Mouse (Mus musculus) midbrain, postnatal 0 days (tissue): ENCODE measurements around the gene Actbl2. TPM values are rescaled to one million over a fixed set of nuclear protein-coding genes. Genes with fewer than 3 reads are reported as not detected.

Experiments used
- ATAC-seq: fragments of 200-750 bp; cut with Nextera tagmentation; 2 replicates; pipeline ENCODE4 v1.8.0; 2017; ENCODE audit warnings: moderate number of reproducible peaks, mild to moderate bottlenecking, moderate TSS enrichment, moderate library complexity; ENCODE audit not compliant: low FRiP score
- DNase-seq: peaks from one replicate; pipeline ENCODE4 v3.0.0-alpha.2; 2015; ENCODE audit warnings: low spot score
- H3K27ac ChIP-seq: fragments of 300-500 bp; sonication (generic); 2 replicates; pipeline ENCODE4 v1.5.1; 2014; ENCODE audit warnings: low read depth, mild to moderate bottlenecking, low read length, mixed read lengths
- H3K27me3 ChIP-seq: fragments of 300-500 bp; sonication (generic); 2 replicates; pipeline ENCODE4 v1.6.1; 2014; ENCODE audit warnings: low read length, control low read depth, mixed read lengths; ENCODE audit not compliant: insufficient read depth
- H3K36me3 ChIP-seq: fragments of 300-500 bp; sonication (generic); 2 replicates; pipeline ENCODE4 v1.6.1; 2014; ENCODE audit warnings: low read length, control low read depth, mixed read lengths; ENCODE audit not compliant: insufficient read depth
- H3K4me1 ChIP-seq: fragments of 300-500 bp; sonication (generic); 2 replicates; pipeline ENCODE4 v1.6.1; 2014; ENCODE audit warnings: mild to moderate bottlenecking, control low read depth, antibody characterized with exemption, low read length, mixed read lengths; ENCODE audit not compliant: insufficient read depth
- H3K4me2 ChIP-seq: fragments of 300-500 bp; sonication (generic); 2 replicates; pipeline ENCODE4 v1.6.1; 2014; ENCODE audit warnings: low read depth, mild to moderate bottlenecking, low read length, mixed read lengths; ENCODE audit not compliant: poor library complexity, severe bottlenecking
- H3K4me3 ChIP-seq: fragments of 300-500 bp; sonication (generic); 2 replicates; pipeline ENCODE4 v1.5.1; 2014; ENCODE audit warnings: low read depth, mild to moderate bottlenecking, low read length, moderate library complexity
- H3K9ac ChIP-seq: fragments of 300-500 bp; sonication (generic); replicated peaks from 2 replicates; pipeline ENCODE4 v1.6.1; 2014; ENCODE audit warnings: mild to moderate bottlenecking, low read length, moderate library complexity, mixed read lengths; ENCODE audit not compliant: poor library complexity, severe bottlenecking
- H3K9me3 ChIP-seq: fragments of 300-500 bp; sonication (generic); 2 replicates; pipeline ENCODE4 v1.6.1; 2016; ENCODE audit warnings: low read length, control low read depth
- CTCF ChIP-seq: IDR thresholded peaks from 2 replicates; pipeline ENCODE4 v1.5.1; 2016; ENCODE audit warnings: antibody characterized with exemption, mild to moderate bottlenecking
- WGBS: fragments of 180-500 bp; shearing (Covaris S2); extraction: QIAGEN DNeasy Blood & Tissue Kit; methylation state at CpG from one replicate; pipeline ENCODE4 v1.1.7; 2014; 5-methylcytosine and 5-hydroxymethylcytosine counted together
- polyA plus RNA-seq: library from polyadenylated mRNA; unstranded; fragments of >200 nt; fragmentation: Nextera tagmentation; extraction: Ambion mirVana; gene quantifications from 2 replicates; pipeline ENCODE4 v1.2.1, GENCODE M21; 2015
- total RNA-seq: library from RNA; depleted of rRNA; stranded (reverse); fragments of >200 nt; gene quantifications from 2 replicates; pipeline ENCODE4 v1.2.3, GENCODE M21; 2014

Actbl2 gene
- total and polyA plus RNA-seq, 2 experiments from 2014 or later, result not detected

DNA sequence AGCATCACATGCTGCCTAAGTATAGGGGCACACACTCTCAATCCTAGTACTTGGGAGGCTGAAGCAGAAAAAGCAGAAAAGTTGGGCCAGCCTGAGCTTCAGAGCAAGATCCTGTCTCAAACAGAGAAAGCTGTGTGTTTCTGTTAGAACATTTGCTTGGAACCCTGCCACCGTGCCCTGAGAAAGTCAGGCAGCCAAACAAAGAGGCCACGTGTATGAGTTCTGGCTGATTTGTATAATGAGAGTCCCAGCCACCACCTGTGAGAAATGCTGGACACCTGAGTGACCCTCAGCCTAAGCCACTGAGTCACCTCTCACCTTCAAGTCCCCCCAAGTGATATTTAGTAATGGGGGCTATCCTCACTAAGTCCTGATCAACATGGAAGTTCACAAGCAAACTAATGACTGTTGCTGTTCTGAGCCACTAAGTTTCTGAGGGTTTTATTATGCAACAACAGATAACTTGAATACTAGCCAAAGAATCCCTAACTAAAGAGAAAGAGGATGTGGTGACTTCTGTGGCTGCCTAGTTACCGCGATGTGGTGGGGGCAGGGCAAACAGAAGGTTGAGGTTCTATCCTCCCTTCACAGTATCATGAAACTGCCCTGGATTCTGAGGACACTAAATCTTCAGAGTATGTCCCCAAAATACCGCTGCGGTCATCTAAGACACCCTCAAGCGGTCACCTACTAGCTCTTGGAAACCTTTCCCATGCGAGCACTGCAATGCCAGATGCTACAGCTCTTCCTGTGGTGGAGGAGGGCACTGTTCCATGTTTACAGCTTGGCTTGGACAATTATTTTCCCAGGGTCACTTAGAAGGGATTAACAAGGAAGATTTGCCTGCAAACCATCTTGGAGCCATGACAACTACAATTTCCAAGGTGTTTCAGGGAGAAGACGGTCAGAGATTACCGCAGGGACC is 31.9 kb downstream of the Actbl2 start:
- no peaks in the 10 kb centered on the region for H3K36me3 ChIP-seq
- H3K9ac ChIP-seq, result no peak overlapping the region
- H3K9me3 ChIP-seq, result peaks cover 4% of the 10 kb centered on the region; the same call in 1 of the 2 replicates
- no peak overlapping the region for H3K27ac ChIP-seq
- 90% methylated on average over 10 of the region's 10 CpGs for WGBS
- DNase-seq (no peak), ATAC-seq (no peak)
- H3K4me3 ChIP-seq, result no peak overlapping the region
- no peak for TF ChIP-seq CTCF
- H3K4me2 ChIP-seq, result no peak overlapping the region
- no peaks in the 10 kb centered on the region for H3K27me3 ChIP-seq
- no peaks in the 10 kb centered on the region for H3K4me1 ChIP-seq

DNA sequence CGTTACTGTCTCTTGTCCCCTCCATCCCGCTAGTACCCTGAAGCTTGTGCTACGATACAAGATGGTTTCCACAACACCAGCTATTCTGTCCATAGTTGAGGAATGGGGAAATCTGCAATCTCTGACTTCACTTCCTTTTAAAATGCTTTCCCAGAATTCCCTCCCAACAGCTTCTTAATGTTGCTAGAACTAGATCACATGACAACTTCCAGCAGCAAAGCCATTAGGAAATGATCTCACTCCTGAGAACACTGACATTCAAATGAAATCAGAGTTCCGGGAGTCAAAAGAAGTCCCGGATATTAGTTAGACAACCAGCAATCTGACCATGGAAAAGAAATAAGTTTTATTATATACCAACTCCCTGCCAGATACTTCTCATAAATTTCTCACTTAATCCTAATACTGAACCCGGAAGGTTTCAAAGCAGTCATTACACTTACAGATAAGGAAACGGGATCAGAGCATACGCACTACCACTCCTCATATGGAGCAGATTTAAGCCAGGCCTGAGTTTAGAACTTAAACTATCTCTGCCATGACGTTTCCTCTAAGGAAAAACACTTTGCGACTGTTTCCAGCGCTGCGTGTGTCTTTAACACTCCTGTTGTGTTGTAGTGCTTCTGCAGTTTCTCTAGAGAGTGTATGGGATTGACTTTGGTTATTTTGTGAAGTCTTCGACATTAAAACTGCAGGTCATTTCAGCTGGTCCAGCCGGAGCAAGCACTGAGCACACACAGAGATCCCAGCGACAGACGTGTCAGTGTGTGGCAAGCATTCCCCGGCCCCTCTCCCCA is 36.5 kb downstream of the Actbl2 start:
- DNase-seq, result no peak
- H3K27me3 ChIP-seq, result no peaks in the 10 kb centered on the region
- H3K36me3 ChIP-seq, result no peaks in the 10 kb centered on the region
- no peak for TF ChIP-seq CTCF
- H3K9me3 ChIP-seq, result peaks cover 4% of the 10 kb centered on the region; the same call in 1 of the 2 replicates
- 0 out of 2 replicates have a peak overlapping the region, but pooled peaks have one; percentile 47 for H3K27ac ChIP-seq
- H3K4me1 ChIP-seq, result no peaks in the 10 kb centered on the region
- H3K9ac ChIP-seq, result no peak overlapping the region
- H3K4me3 ChIP-seq, result no peak overlapping the region
- 79% methylated on average over 17 of the region's 17 CpGs for WGBS
- ATAC-seq, result no peak
- H3K4me2 ChIP-seq, result no peak overlapping the region

DNA sequence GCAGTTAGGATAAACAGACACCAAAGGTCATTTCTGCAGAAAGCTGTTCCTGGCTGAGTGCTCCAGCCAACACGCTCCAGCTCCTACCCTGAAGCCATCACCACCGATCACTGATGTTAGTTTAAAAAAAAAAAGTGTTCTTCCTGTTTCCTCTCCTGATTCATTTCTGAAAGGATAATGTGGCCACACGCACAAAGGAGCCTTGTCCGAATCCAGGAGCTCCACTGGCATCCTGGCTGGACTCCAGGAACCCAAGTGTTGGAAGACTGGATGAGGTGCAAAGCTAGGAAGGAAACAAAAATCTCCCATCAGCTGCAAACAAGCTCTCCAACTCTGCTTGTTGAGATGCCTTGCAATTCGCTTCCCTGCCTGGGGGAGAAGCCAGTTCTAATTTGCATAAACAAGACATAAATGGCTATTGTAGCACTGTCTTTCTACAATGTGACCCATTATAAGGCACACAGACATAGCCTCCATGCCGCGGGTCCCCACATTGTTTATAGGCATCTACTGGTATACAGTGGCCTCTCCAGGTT is 37.2 kb downstream of the Actbl2 start:
- H3K27me3 ChIP-seq, result no peaks in the 10 kb centered on the region
- H3K9me3 ChIP-seq, result no peaks in the 10 kb centered on the region
- H3K9ac ChIP-seq, result no peak overlapping the region
- H3K4me3 ChIP-seq, result no peak overlapping the region
- 0 out of 2 replicates have a peak overlapping the region, but pooled peaks have one; percentile 47 for H3K27ac ChIP-seq
- H3K4me2 ChIP-seq, result no peak overlapping the region
- WGBS, result 52% methylated on average over 7 of the region's 7 CpGs
- ATAC-seq, result peak; percentile 68
- peak; percentile 82 for DNase-seq
- H3K4me1 ChIP-seq, result no peaks in the 10 kb centered on the region
- peak; percentile 5; the same call in 1 of the 2 replicates for TF ChIP-seq CTCF
- no peaks in the 10 kb centered on the region for H3K36me3 ChIP-seq

DNA sequence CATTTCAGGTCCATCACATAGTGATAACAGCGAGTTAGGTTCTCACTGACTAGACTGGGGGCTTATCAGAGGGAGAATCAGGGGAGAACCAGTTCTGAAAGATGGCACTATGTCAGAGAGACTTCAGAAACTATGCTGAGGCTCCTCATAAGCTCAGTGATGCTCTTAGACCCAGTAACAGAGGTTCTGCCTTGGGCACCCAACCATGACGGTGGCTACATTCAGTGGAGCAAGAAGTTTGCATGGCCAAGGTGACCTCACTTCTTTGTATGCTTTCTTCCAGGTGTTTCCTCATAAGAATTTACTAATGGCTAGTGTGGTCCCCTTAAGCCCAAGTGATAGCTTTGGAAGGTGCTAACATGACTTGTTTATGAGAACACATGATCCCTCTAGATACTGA is 38.7 kb downstream of the Actbl2 start:
- Histone ChIP-seq H3K36me3 (no peaks in the 10 kb centered on the region), H3K4me2 (no peak overlapping the region), H3K9ac (no peak overlapping the region), H3K4me1 (no peaks in the 10 kb centered on the region), H3K27ac (no peak overlapping the region), H3K27me3 (no peaks in the 10 kb centered on the region), H3K4me3 (no peak overlapping the region), H3K9me3 (no peaks in the 10 kb centered on the region)
- no peak for DNase-seq
- ATAC-seq, result no peak
- WGBS, result 94% methylated on average over 2 of the region's 2 CpGs
- no peak for TF ChIP-seq CTCF

DNA sequence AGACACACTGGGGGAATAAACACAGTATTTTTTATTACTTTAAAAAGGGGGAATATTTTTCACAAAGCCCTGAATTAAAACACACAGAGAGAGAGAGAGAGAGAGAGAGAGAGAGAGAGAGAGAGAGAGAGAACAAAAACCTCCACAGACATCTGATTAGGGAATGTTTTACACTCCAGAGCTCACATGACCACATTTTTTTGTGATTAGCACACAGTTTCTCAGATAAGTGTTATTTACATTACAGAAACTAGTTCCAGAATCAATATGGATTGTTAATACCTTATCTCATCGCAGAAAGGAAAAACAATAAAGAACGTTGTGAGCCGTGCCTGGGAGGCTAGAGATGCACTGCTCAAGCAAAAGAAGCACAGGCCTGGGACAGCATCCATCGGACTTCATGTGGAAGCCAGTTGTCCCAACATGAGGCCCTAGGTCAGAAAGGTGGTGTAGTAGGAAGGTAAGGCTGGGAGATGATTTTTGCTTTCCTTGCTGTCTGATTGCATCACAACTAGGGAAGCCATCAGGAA is 40.2 kb downstream of the Actbl2 start:
- Histone ChIP-seq H3K27ac (no peak overlapping the region), H3K9me3 (no peaks in the 10 kb centered on the region), H3K27me3 (no peaks in the 10 kb centered on the region), H3K36me3 (no peaks in the 10 kb centered on the region), H3K4me1 (no peaks in the 10 kb centered on the region), H3K4me3 (no peak overlapping the region), H3K4me2 (no peak overlapping the region), H3K9ac (no peak overlapping the region)
- 81% methylated on average over 4 of the region's 4 CpGs for WGBS
- no peak for TF ChIP-seq CTCF
- DNase-seq (no peak), ATAC-seq (no peak)
